Mouse (Mus musculus): Measurements from ENCODE around the gene Otogl. TPM values are rescaled to one million over a fixed set of nuclear protein-coding genes. Genes with fewer than 3 reads are reported as not detected.

Otogl gene
- not detected in 2 replicates for polyA plus RNA-seq (2012; rRNA removed)

GRCm38 (mm10) chr10:107912084-107912573 is at the start of gene Otogl:
Gene Otogl (minus strand): TSS chr10:107912134.

DNA sequence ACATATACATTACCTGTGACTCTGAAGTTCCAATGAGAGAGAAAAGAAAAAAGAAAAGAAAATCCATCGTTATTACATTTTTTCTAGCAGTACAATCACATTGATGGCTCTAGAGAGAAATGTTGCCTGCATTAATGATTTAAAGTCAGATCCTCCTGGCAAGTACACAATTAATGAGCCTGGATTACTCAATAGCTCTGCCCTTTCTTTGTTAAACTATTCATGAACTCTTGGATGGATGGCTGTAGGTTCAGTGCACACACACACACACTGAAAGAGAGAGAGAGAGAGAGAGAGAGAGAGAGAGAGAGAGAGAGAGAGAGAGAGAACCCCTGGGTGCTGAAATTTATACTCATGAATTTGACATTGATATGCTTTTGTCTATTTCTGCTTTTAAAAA is 192.1 kb downstream of the Otogl start, which contains the start of gene Ptprq:
Ptprq (minus strand) TSS at position 246 of the 400 bp plus-strand sequence.

Other genes starting within 250 kb of the Otogl start
- not detected in 2 replicates for gene Ptprq, start 192.1 kb downstream of the Otogl start, polyA plus RNA-seq (2012; rRNA removed)

Data from stomach, adult 2 months (tissue).